Mouse (Mus musculus) left cerebral cortex, postnatal 10 days (tissue): ENCODE measurements around the gene Prkcg. TPM values are rescaled to one million over a fixed set of nuclear protein-coding genes. Genes with fewer than 3 reads are reported as not detected.

Experiments
- DNase-seq, 2 experiments: peaks; one replicate each; pipeline ENCODE4 v3.0.0; 2021 to 2022; ENCODE audit warnings: low spot score in 2 of 2, mixed read lengths in 1 of 2; ENCODE audit errors: extremely low spot score in 1 of 2
- intact Hi-C: fragments of 180-260 bp; cut with DNase I; formaldehyde crosslinking; loops from one replicate; pipeline ENCODE4 v1.15.1; 2025
- total RNA-seq, 2 experiments: library from RNA; stranded (reverse); gene quantifications; 2 replicates each; pipeline ENCODE4 v1.2.3; 2021

The Prkcg gene
- total RNA-seq, 2 experiments from 2014 or later = 323 to 329 TPM

DNA sequence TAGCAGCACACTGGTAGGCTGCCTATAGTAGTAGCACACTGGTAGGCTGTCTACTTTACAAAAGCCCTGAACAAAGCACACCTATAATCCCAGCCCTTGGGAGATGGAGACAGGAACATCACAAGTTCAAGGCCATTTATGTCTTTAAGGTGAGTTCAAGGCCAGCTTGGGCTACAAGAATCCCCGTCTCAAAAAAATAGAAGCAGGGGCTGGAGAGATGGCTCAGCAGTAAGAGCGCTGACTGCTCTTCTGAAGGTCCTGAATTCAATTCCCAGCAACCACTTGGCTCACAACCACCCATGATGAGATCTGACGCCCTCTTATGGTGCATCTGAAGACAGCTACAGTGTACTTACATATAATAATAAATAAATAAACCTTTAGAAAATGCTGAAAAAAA, 56.3 kb downstream of the Prkcg start:
- intact Hi-C loops = no loop called here
- no peak for DNase-seq

- DNase-seq = no peak
- intact Hi-C loops = no loop called here
Measured at GRCm38 (mm10) chr7:3347366-3348287, 58.6 kb downstream of the Prkcg start.

DNA sequence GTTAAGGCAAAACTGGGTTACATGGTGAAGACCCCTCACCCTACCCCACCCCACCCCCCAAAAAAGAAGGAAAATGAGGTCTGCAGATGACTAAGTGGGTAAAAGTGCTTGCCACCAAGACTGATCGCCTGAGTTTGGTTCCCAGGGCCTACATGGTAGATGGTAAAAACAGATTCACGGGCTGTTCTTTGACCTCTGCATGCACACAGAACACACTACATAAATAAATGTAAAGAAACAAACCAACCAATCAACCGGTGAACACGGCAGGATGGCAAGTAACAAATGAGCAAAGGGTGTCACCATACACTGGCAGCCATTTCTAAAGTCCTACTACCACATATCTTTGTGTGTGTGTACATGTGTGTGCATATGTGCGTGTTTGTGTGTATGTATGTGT, 59.3 kb downstream of the Prkcg start:
- intact Hi-C loops = no loop called here
- no peak for DNase-seq

DNA sequence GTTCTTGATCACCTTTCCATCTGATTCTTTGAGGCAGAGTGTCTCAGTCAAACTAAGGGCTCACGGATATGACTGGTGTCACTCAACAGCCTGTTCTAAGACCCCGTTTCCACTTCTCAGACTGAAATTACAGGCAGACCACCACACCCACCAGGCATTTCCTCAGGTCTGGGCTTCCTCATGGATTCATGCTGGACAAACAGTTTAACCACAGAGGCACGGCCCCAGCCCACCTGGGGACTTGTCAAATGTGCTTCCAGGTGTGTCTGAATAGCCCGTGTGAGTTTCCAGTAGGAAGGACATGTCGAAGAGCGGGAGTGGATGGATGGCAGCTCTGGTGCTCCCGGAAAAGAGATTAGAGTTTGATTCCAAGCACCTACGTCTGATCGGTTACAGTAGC, 60.8 kb downstream of the Prkcg start:
- intact Hi-C loops = no loop called here
- DNase-seq = no peak

- DNase-seq = no peak
- intact Hi-C loops = no loop called here
Measured at GRCm38 (mm10) chr7:3351536-3351935, 62.6 kb downstream of the Prkcg start.

DNA sequence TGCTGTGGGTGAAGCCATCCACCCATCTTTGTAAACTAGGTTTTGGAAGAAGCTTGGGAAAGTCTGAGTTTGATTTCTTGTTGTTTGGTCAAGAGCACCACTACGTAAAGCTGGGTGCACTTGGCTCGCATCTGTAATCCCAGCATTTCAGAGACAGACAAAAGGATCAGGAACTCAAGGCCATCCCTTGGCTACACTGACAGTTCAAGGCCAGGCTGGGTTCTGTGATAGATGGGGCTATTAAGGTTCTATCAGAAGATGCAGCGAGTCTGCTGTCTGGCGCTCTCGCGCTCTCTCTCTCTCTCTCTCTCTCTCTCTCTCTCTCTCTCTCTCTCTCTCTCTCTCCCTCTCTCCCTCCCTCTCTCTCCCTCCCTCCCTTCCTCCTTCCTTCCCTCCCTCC, 65.9 kb downstream of the Prkcg start:
- intact Hi-C loops = no loop called here
- no peak for DNase-seq

DNA sequence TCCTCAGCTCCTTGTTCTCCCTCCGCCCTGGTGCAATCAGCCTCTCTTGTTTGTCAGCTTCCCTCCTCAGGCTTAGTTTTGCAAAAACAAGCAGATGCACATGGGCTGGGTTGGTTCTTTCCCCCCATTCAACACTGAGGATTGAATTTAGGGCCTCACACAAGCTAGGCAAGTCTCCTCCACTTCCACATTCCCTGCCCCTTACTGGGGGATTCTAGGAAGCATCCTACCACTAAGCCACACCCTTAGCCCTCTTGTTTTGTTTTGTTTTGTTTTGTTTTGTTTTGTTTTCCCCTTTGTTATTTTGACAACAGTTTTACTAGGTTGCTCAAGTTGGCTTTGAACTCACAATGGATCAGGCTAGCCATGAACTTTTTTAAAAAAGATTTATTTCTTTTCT, 71.7 kb downstream of the Prkcg start:
- intact Hi-C loops = no loop called here
- no peak for DNase-seq

DNA sequence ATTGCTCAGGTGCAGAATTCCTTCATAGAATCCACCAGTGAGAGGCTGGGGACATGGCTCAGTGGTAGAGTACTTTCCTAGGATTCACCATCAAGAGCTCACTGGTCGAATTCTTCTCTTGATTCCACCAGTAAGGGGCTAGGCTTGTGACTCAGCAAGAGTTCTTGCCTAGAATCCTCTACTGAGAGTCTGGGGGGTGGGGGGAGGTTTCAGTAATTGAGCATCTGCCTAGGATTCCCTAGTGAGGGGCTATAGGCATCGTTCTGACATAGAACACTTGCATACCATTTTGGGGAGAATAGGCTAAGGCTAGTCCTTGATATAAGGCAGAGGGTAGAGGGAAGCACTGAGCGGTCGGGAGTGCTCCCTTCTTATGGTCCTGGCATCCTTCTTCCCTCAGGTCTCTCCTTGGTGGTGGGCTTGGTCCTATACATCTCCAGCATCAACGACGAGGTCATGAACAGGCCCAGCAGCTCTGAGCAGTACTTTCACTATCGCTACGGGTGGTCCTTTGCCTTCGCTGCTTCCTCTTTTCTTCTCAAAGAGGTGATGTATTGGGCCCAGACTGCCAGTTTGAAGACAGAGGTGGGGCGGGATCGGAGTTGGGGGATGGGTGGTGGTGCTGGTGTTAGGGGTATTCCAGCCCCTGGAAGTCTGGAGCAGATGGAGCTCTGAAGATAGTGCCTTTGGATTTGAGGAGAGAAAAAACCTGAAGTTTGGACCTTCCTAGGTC, 76.7 kb downstream of the Prkcg start:
- DNase-seq = no peak
- intact Hi-C loops = no loop called here

- intact Hi-C loops = no loop called here
- DNase-seq = peak in 1 of 2 experiments; percentile 47
Measured at GRCm38 (mm10) chr7:3366705-3367516, 77.9 kb downstream of the Prkcg start.

DNA sequence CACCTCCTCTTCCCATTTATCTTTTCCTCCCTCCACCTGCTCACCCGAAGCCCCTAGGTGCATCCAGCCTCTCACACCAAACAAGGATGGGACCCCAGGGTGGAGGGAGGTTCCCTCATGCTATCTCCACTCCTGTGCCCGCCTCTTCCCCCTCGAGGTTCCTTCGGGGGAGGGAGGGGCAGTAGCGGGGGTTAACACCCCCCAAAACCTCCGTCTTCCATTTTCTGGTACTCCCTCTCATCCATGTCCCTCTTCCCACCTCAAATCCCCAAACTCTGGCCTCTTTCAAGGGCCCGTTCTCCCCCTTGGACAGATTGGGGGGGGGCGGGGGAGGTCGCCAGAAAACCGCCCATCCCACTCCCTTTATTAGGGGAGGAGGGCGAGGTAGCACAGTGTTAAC, 78.6 kb downstream of the Prkcg start:
- no peak for DNase-seq

GRCm38 (mm10) chr7:3368311-3368710, 79.3 kb downstream of the Prkcg start:
- no peak for DNase-seq

More for the DNA sequence above, 78.6 kb downstream of the Prkcg start:
- intact Hi-C loops = no loop called here

DNA sequence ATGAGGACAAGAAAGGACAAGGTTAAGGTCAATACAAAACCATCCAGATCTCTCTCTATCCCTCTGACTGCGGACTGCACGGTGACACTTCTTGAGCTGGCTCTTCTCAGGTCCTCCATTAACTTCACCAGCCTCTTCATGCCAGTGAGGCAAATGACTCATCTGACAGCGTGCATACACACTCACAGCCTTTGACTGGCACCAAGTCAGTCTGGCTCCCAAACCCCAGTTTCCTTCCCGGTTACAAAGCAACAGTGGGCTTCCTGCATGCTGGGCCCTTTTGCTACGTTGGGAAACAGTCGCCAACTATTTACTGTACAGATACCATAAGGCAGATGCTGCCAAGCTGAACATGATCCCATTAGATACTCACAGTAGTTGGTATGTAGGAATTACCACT, 80.2 kb downstream of the Prkcg start:
- intact Hi-C loops = no loop called here

More at GRCm38 (mm10) chr7:3368311-3368710, 79.3 kb downstream of the Prkcg start:
- intact Hi-C loops = no loop called here

DNA sequence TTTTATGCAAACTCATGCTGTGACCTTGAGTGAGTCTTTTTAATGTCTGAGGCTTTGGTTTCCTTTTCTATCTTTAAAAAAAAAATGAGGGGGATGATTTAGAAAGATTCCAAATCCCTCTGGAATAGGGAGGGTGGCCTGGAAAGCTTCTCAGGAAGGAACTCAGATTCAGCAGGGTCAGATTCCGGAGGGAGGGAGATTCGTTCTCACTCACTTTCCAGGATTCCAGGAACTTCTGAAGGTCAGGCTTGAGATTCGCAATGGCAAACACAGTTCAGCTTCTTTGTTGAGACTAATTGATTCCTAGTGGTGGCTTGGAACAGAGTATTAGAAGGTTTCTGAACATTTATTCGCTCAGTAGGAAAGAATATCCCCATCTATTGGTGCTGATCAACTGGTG, 81.4 kb downstream of the Prkcg start:
- DNase-seq = no peak
- intact Hi-C loops = no loop called here

More for the DNA sequence above, 80.2 kb downstream of the Prkcg start:
- no peak for DNase-seq

GRCm38 (mm10) chr7:3372376-3372775, 83.4 kb downstream of the Prkcg start:
- no peak for DNase-seq
- intact Hi-C loops = no loop called here

- DNase-seq = no peak
- intact Hi-C loops = no loop called here
Measured at GRCm38 (mm10) chr7:3373754-3374153, 84.8 kb downstream of the Prkcg start.

- DNase-seq = peak in 1 of 2 experiments; percentile 59
- intact Hi-C loops = no loop called here
Measured at GRCm38 (mm10) chr7:3376831-3377230, 87.9 kb downstream of the Prkcg start.
